Mouse (Mus musculus) MEL (cell line): ENCODE measurements at regions not wholly inside any gene's neighbourhood (a gene's known extent, or its start where the extent isn't known, plus 50 kb on each side); places are given as distances from the start of the nearest gene placed in this dataset.

Source experiments
- DNase-seq: peaks from one replicate; pipeline ENCODE4 v3.0.0; 2011; ENCODE audit warnings: low read depth, low spot score
- H3K27ac ChIP-seq: 2 replicates; pipeline ENCODE4 v1.5.1; 2012; ENCODE audit warnings: low read depth, mild to moderate bottlenecking, control low read depth, low read length, moderate library complexity; ENCODE audit not compliant: control insufficient read depth
- H3K27me3 ChIP-seq, 2 experiments: fragments of 150-350 bp in 1 of 2; sonication (generic) in 1 of 2; 2 replicates each; pipeline ENCODE4 v1.6.1; 2012; ENCODE audit warnings: low read length in 2 of 2, mild to moderate bottlenecking in 2 of 2, improper control_type of control experiment in 1 of 2, moderate library complexity in 1 of 2; ENCODE audit not compliant: insufficient read depth in 2 of 2, control insufficient read depth in 1 of 2
- H3K36me3 ChIP-seq, 2 experiments: 2 replicates each; pipeline ENCODE4 v1.6.1; 2012 to 2014; ENCODE audit warnings: low read length in 2 of 2, improper control_type of control experiment in 1 of 2, inconsistent platforms in 1 of 2, mild to moderate bottlenecking in 1 of 2; ENCODE audit not compliant: insufficient read depth in 2 of 2, control insufficient read depth in 1 of 2
- H3K4me1 ChIP-seq, 2 experiments: fragments of 150-350 bp in 1 of 2; sonication (generic) in 1 of 2; 2 replicates each; pipeline ENCODE4 v1.6.1; 2012; ENCODE audit warnings: low read length in 2 of 2, improper control_type of control experiment in 1 of 2, mild to moderate bottlenecking in 1 of 2; ENCODE audit not compliant: insufficient read depth in 2 of 2, control insufficient read depth in 1 of 2
- H3K4me3 ChIP-seq, 2 experiments: fragments of 150-350 bp in 1 of 2; sonication (generic) in 1 of 2; 2 replicates each; pipeline ENCODE4 v1.5.1; 2012; ENCODE audit warnings: low read depth in 2 of 2, low read length in 2 of 2, mild to moderate bottlenecking in 2 of 2, moderate library complexity in 2 of 2, control low read depth in 1 of 2, improper control_type of control experiment in 1 of 2; ENCODE audit not compliant: control insufficient read depth in 1 of 2, insufficient read depth in 1 of 2
- H3K79me2 ChIP-seq: 2 replicates; pipeline ENCODE4 v1.6.1; 2012; ENCODE audit warnings: mild to moderate bottlenecking, low read length, moderate library complexity; ENCODE audit not compliant: control insufficient read depth, poor library complexity, insufficient read depth
- H3K9ac ChIP-seq: 2 replicates; pipeline ENCODE4 v1.6.1; 2012; ENCODE audit warnings: low read depth, mild to moderate bottlenecking, control low read depth, low read length, moderate library complexity; ENCODE audit not compliant: control insufficient read depth, poor library complexity, severe bottlenecking
- H3K9me3 ChIP-seq: fragments of 150-350 bp; sonication (generic); replicated peaks from 2 replicates; pipeline ENCODE4 v1.6.1; 2012; ENCODE audit warnings: mild to moderate bottlenecking, low read length, improper control_type of control experiment, moderate library complexity; ENCODE audit not compliant: insufficient read depth
- CHD2 ChIP-seq: IDR thresholded peaks from 2 replicates; pipeline ENCODE4 v1.6.1; 2011; ENCODE audit warnings: low read length, improper control_type of control experiment
- E2F4 ChIP-seq: IDR thresholded peaks from 2 replicates; pipeline ENCODE4 v1.6.1; 2011; ENCODE audit warnings: low read depth, low read length, improper control_type of control experiment, borderline replicate concordance
- GABPA ChIP-seq: IDR thresholded peaks from 2 replicates; pipeline ENCODE4 v1.6.1; 2012; ENCODE audit warnings: low read depth, mild to moderate bottlenecking, inconsistent platforms, low read length, improper control_type of control experiment, moderate library complexity
- GATA1 ChIP-seq: IDR thresholded peaks from 2 replicates; pipeline ENCODE4 v1.6.1; 2011; ENCODE audit warnings: low read depth, low read length, improper control_type of control experiment
- JUND ChIP-seq: IDR thresholded peaks from 2 replicates; pipeline ENCODE4 v1.6.1; 2011; ENCODE audit warnings: low read depth, mild to moderate bottlenecking, improper control_type of control experiment, low read length
- MAFK ChIP-seq: IDR thresholded peaks from 2 replicates; pipeline ENCODE4 v1.6.1; 2011; ENCODE audit warnings: low read depth, mild to moderate bottlenecking, low read length, improper control_type of control experiment, borderline replicate concordance
- MAZ ChIP-seq: IDR thresholded peaks from 2 replicates; pipeline ENCODE4 v1.6.1; 2012; ENCODE audit warnings: low read depth, mild to moderate bottlenecking, inconsistent platforms, low read length, improper control_type of control experiment
- MYC ChIP-seq: IDR thresholded peaks from 2 replicates; pipeline ENCODE4 v1.6.1; 2011; ENCODE audit warnings: low read depth, mild to moderate bottlenecking, low read length, improper control_type of control experiment, moderate library complexity
- NELFE ChIP-seq: IDR thresholded peaks from 2 replicates; pipeline ENCODE4 v1.6.1; 2011; ENCODE audit warnings: low read depth, low read length, improper control_type of control experiment
- POLR2A ChIP-seq, 2 experiments: IDR thresholded peaks; 2 replicates each; pipeline ENCODE4 v1.6.1; 2011 to 2012; ENCODE audit warnings: low read length in 2 of 2, mild to moderate bottlenecking in 2 of 2, control low read depth in 1 of 2, improper control_type of control experiment in 1 of 2, low read depth in 1 of 2, moderate library complexity in 1 of 2; ENCODE audit not compliant: control insufficient read depth in 1 of 2, insufficient read depth in 1 of 2, poor library complexity in 1 of 2
- POLR2AphosphoS5 ChIP-seq: IDR thresholded peaks from 2 replicates; pipeline ENCODE4 v1.6.1; 2012; ENCODE audit warnings: low read depth, borderline replicate concordance, mild to moderate bottlenecking, inconsistent platforms, low read length, moderate library complexity, mixed read lengths
- RAD21 ChIP-seq: IDR thresholded peaks from 2 replicates; pipeline ENCODE4 v1.6.1; 2011; ENCODE audit warnings: mild to moderate bottlenecking, low read depth, low read length, improper control_type of control experiment
- SMC3 ChIP-seq: IDR thresholded peaks from 2 replicates; pipeline ENCODE4 v1.6.1; 2011; ENCODE audit warnings: low read depth, low read length, improper control_type of control experiment
- TAL1 ChIP-seq: IDR thresholded peaks from 2 replicates; pipeline ENCODE4 v1.6.1; 2012; ENCODE audit warnings: mild to moderate bottlenecking, inconsistent platforms, low read length, moderate library complexity, mixed read lengths
- TBP ChIP-seq: IDR thresholded peaks from 2 replicates; pipeline ENCODE4 v1.8.0; 2011; ENCODE audit warnings: low read depth, low read length, improper control_type of control experiment
- TCF12 ChIP-seq: IDR thresholded peaks from 2 replicates; pipeline ENCODE4 v1.6.1; 2014; ENCODE audit warnings: low read depth, mild to moderate bottlenecking, inconsistent platforms, low read length, improper control_type of control experiment, moderate library complexity
- UBTF ChIP-seq: IDR thresholded peaks from 2 replicates; pipeline ENCODE4 v1.6.1; 2012; ENCODE audit warnings: low read depth, mild to moderate bottlenecking, inconsistent platforms, low read length, improper control_type of control experiment, moderate library complexity, borderline replicate concordance; ENCODE audit not compliant: insufficient read depth
- ZC3H11A ChIP-seq: IDR thresholded peaks from 2 replicates; pipeline ENCODE4 v1.6.1; 2012; ENCODE audit warnings: low read depth, mild to moderate bottlenecking, inconsistent platforms, low read length, improper control_type of control experiment
- ZKSCAN1 ChIP-seq: IDR thresholded peaks from 2 replicates; pipeline ENCODE4 v1.6.1; 2012; ENCODE audit warnings: low read depth, mild to moderate bottlenecking, inconsistent platforms, low read length, improper control_type of control experiment, moderate library complexity
- ZNF384 ChIP-seq: IDR thresholded peaks from 2 replicates; pipeline ENCODE4 v1.6.1; 2012; ENCODE audit warnings: low read depth, mild to moderate bottlenecking, inconsistent platforms, low read length, improper control_type of control experiment

- Histone ChIP-seq H3K4me1 (no peaks in the 10 kb centered on the region), H3K27ac (no peak overlapping the region), H3K9ac (no peak overlapping the region), H3K79me2 (no peaks in the 10 kb centered on the region), H3K4me3 (no peak overlapping the region), H3K36me3 (no peaks in the 10 kb centered on the region), H3K27me3 (no peaks in the 10 kb centered on the region), H3K9me3 (no peaks in the 10 kb centered on the region)
- DNase-seq = no peak
- TF ChIP-seq TBP (no peak), CHD2 (no peak), NELFE (no peak), MYC (no peak), POLR2A (IDR thresholded peaks at IDR 0.05; ENCODE audit: control insufficient read depth in 1 of 2, insufficient read depth in 1 of 2, low read depth in 1 of 2, low read length in 2 of 2, poor library complexity in 1 of 2) (no peak), TAL1 (no peak), ZNF384 (no peak), MAZ (no peak), POLR2AphosphoS5 (no peak), TCF12 (no peak), SMC3 (no peak), JUND (no peak), RAD21 (no peak), MAFK (no peak)
- TF ChIP-seq, all 39 proteins: peak for 0
Measured at GRCm38 (mm10) chr9:92930231-92930966, 388.4 kb downstream of the Plod2 start.

- H3K79me2 ChIP-seq = no peaks in the 10 kb centered on the region
Measured at GRCm38 (mm10) chr9:92937802-92938201, 395.8 kb downstream of the Plod2 start.

GRCm38 (mm10) chr9:92950092-92950491 lies 408.1 kb downstream of the Plod2 start:
- Histone ChIP-seq H3K79me2 (no peaks in the 10 kb centered on the region), H3K4me3 (no peak overlapping the region)

More at GRCm38 (mm10) chr9:92937802-92938201, 395.8 kb downstream of the Plod2 start:
- Histone ChIP-seq H3K36me3 (no peaks in the 10 kb centered on the region), H3K4me3 (no peak overlapping the region), H3K4me1 (no peaks in the 10 kb centered on the region), H3K27me3 (no peaks in the 10 kb centered on the region), H3K9ac (no peak overlapping the region), H3K9me3 (no peaks in the 10 kb centered on the region), H3K27ac (no peak overlapping the region)
- DNase-seq = no peak
- no peak for TF ChIP-seq MYC
- TF ChIP-seq ZKSCAN1 = no peak
- no peak for TF ChIP-seq UBTF
- TF ChIP-seq ZC3H11A = no peak
- no peak for TF ChIP-seq SMC3
- TF ChIP-seq GABPA = no peak

More at GRCm38 (mm10) chr9:92950092-92950491, 408.1 kb downstream of the Plod2 start:
- Histone ChIP-seq H3K9ac (no peak overlapping the region), H3K27ac (no peak overlapping the region), H3K36me3 (no peaks in the 10 kb centered on the region), H3K4me1 (no peaks in the 10 kb centered on the region), H3K27me3 (no peaks in the 10 kb centered on the region), H3K9me3 (no peaks in the 10 kb centered on the region)
- TF ChIP-seq E2F4 (no peak), GATA1 (no peak), UBTF (no peak)
- DNase-seq = no peak
